Mouse (Mus musculus) bone marrow macrophage, adult 2 months (primary cell): Measurements from ENCODE around the gene P4ha3.

ENCODE experiments used
- CTCF ChIP-seq: IDR thresholded peaks from 2 replicates; pipeline ENCODE4 v1.5.1; 2012; ENCODE audit warnings: low read depth, mild to moderate bottlenecking, low read length, moderate library complexity
- POLR2A ChIP-seq: IDR thresholded peaks from 2 replicates; pipeline ENCODE4 v1.6.1; 2012; ENCODE audit warnings: mild to moderate bottlenecking, low read depth, low read length, borderline replicate concordance

GRCm38 (mm10) chr7:100287748-100288578 is 2.6 kb downstream of the P4ha3 start:
- TF ChIP-seq CTCF (no peak), POLR2A (no peak)
